Mouse (Mus musculus): ENCODE data around the gene 4921536K21Rik.

Gene 4921536K21Rik

GRCm38 (mm10) chr11:3854156-3854555 is 40.7 kb downstream of the 4921536K21Rik start:
- DNase-seq (ENCODE audit: low spot score): no peak

- no peak for DNase-seq (ENCODE audit: low spot score)
These were observed 41.3 kb downstream of the 4921536K21Rik start for GRCm38 (mm10) chr11:3853481-3854034.

GRCm38 (mm10) chr11:3853031-3853430 is 41.9 kb downstream of the 4921536K21Rik start:
- no peak for DNase-seq (ENCODE audit: low spot score)

GRCm38 (mm10) chr11:3851872-3852271 is 43.0 kb downstream of the 4921536K21Rik start:
- DNase-seq (ENCODE audit: low spot score): no peak

- DNase-seq (ENCODE audit: low spot score): no peak
These were observed 44.1 kb downstream of the 4921536K21Rik start for GRCm38 (mm10) chr11:3850746-3851277.

- no peak for DNase-seq (ENCODE audit: low spot score)
These were observed 44.6 kb downstream of the 4921536K21Rik start for GRCm38 (mm10) chr11:3850315-3850614.

- no peak for DNase-seq (ENCODE audit: low spot score)
These were observed 45.2 kb downstream of the 4921536K21Rik start for GRCm38 (mm10) chr11:3849469-3850314.

GRCm38 (mm10) chr11:3846351-3846750 is 48.5 kb downstream of the 4921536K21Rik start:
- no peak for DNase-seq (ENCODE audit: low spot score)

- no peak for DNase-seq (ENCODE audit: low spot score)
These were observed 50.8 kb downstream of the 4921536K21Rik start for GRCm38 (mm10) chr11:3843943-3844734.

Data from c-Kit-positive CD71-positive TER-119-positive erythroid progenitor cells, embryonic 14.5 days (primary cell).